ENCODE assay signal across 24 mouse cellular contexts in genomic region chr2:104389231-104389630, GRCm38 (mm10). TPM values are rescaled to one million over a fixed set of nuclear protein-coding genes. Genes with fewer than 3 reads are reported as not detected.
DNase-seq lines count a peak whose midpoint lies in the region; ATAC-seq lines count a peak whose summit lies in the region.
"Had no signal": no experiment of that assay in that cellular context is flagged by ENCODE, and none has a peak within 500 bp of the region (broad histone marks: within the 10 kb centered on the region; RNA-seq: fewer than 3 reads in every experiment).

No protein-coding gene starts in this region.

- DNase-seq in R1 (ENCODE audit: low read depth, low spot score) = peak; percentile 33
- DNase-seq in cerebellum, adult 11 months = peak; percentile 37
- peak; percentile 62 for DNase-seq in cerebellum, adult 9-10 months
- DNase-seq in cerebellum, postnatal 36 days = peak; percentile 61 to 62
- DNase-seq in adrenal gland, postnatal 14 days = no peak
- no peak for DNase-seq in spleen, adult 12 weeks (ENCODE audit: low spot score)
- DNase-seq: adrenal gland, postnatal 10 days; gastrocnemius, postnatal 10 days; kidney, adult 2 months; kidney, postnatal 4 days; layer of hippocampus, adult 9-11 months; lung, embryonic 14.5 days; lung, postnatal 14 days; midbrain, embryonic 14.5 days; right cerebral cortex, postnatal 4 days; thymus, adult 2 months; thymus, postnatal 36 days had no signal

- no peak for ATAC-seq in CD4-positive, CD25-positive, alpha-beta regulatory T cell, adult 4 months
- ATAC-seq: forebrain, embryonic 13.5 days; hindbrain, embryonic 16.5 days; intestine, embryonic 15.5 days had no signal

RNA-seq across cellular contexts. Expression of gene D430041D05Rik, which starts 21.6 kb away (rescaled TPM):
- polyA plus RNA-seq in CD4-positive, CD25-positive, alpha-beta regulatory T cell, adult 4 months (2017; shearing (Covaris generic)) = not detected
- total RNA-seq in adrenal gland, postnatal 14 days (2021) = 7.7 and 8.2 TPM in 2 replicates
- total RNA-seq: granulocyte monocyte progenitor cell, adult 5-6 weeks; liver, adult 2 months had no signal
- polyA plus RNA-seq: liver, adult 2 months; liver, embryonic 15.5 days had no signal

Comparison
In these comparisons a context has a peak if more than half of its experiments do, and no peak if none do; other contexts are left out.
1. DNase-seq: peak in R1 (single experiment), cerebellum, adult 11 months (single experiment), cerebellum, adult 9-10 months (single experiment) and cerebellum, postnatal 36 days (2 of 2); none in adrenal gland, postnatal 14 days (single experiment) and spleen, adult 12 weeks (single experiment).